Mouse (Mus musculus) frontal cortex, postnatal 14 days (tissue): ENCODE measurements around the gene Rps12-ps3.

ENCODE experiments used
- DNase-seq, 2 experiments: peaks; one replicate each; pipeline ENCODE4 v3.0.0; 2022; ENCODE audit warnings: low spot score in 2 of 2

Gene Rps12-ps3

GRCm38 (mm10) chr19:59351151-59351889 lies 29.2 kb downstream of the Rps12-ps3 start:
- DNase-seq, result no peak

DNA sequence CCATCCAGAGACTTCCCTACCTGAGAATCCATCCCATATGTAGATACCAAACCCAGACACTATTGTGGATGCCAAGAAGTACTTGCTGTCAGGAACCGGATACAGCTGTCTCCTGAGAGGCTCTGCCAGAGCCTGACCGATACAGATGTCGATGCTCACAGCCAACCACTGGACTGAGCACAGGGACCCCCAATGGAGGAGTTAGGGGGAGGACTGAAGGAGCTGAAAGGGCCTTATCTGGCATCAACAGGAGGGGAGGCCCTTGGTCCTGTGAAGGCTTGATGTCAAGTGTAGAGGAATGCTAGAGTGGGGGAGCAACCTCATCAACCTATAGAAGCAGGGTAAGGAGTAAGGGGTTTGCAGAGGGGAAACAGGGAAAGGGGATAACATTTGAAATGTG lies 30.7 kb downstream of the Rps12-ps3 start:
- DNase-seq, result no peak

DNA sequence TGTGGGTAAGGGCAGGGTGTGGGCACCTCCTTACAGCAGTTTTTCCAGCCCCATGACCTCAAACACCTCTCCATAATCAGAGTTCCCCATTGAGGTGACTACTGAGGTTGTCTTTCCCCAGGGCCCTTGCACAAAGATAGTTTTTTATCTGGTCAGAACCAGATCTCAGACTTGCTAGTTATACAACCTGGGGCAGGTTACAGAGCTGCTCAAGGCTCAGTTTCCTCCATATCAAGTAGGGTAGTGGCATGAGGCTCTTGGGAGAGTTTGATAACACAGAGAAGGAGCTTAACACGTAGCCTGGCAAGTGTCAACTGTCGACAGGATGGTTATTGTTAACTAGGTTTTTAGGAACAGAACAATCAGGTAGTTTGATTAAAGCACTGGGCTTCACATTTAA lies 32.8 kb downstream of the Rps12-ps3 start:
- no peak for DNase-seq

DNA sequence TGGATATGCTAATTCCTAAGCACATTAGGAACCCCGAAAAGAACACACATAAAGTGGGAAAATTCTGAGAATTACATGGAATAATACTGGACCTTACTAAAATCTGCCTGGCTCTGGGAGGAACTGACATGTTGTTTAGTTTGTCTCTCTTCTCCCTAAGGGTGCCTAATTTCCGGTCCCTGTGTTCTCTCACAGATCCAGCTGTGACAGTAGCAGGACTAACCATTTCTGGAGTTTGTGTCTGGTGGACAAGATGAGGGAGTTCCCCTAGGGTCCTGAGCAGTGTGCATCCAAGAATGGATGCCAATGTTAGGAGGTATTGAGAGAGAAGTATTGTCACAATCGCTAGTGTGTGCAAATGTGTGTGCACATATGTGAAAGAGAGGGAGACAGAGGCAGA lies 34.3 kb downstream of the Rps12-ps3 start:
- no peak for DNase-seq

DNA sequence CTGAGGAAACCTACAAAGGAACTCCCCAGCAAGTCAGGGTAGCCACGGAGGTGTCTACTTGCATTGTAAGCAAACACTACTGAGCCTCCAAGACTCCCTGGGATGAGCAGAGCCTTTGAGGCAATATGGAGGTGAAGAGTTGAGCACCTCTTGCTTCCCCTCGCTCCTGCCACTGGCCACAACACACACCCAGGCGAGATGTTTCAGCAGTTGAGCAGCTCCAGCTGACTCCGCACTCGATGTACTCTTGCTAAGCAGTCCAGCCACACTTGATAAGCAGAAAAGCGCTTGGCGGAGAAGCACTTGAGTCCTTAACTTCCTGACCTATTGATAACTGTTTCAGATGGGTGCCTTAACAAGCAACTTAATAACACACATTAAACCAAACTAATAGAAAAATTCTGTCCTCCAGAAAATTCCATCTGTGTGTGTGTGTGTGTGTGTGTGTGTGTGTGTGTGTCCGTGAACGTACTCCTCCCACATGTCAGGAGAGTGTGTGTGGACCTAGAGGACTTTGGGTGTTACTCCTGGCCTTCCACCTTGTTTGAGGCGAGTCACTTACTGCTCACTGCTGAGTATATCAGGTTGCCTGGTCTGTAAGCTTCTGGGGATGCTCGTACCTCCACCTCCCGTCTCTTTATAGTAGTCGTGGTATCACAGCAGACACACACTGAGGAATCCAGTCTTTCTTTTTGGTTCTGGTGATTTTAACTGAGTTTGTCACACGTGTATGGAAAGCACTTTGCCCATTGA lies 34.9 kb downstream of the Rps12-ps3 start:
- DNase-seq, result no peak

GRCm38 (mm10) chr19:59357878-59358277 lies 35.8 kb downstream of the Rps12-ps3 start:
- no peak for DNase-seq

DNA sequence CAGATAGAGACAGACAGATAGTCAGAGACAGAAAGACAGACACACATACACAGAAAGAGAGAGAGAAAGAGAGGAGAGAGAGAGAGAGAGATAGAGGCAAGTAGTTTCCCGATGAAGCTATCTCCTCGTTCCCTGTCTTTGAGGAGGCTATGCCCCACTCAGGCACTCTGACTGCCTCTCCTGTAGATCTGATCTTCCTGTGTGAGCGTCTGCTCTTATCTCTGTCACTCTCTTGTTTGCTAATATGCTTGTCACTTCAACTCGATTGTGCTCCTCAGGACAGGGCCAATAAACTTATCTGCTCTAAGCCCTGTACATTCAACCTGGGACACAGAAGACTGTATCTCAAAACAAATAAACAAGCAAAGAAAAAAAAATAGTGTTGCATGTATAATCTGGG lies 37.1 kb downstream of the Rps12-ps3 start:
- no peak for DNase-seq

DNA sequence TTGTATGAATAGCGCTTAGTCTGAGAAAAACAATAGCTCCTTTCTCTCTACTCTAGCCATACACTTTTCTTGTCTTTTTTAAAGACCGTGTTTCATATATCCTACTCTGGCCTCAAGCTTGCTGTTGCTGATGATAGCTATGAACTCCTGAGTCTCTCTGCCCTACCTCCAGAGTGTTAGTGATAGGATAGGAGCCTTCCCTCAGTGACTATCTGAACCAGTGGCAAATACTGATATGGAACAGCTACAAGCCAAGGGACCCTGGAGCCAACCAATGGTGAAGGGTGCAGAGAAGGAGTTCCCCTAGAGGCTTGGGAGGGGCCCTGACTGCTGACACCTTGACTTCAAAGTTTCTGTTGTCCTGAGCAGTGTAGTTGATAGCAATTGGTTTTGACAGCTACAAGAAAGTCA lies 38.4 kb downstream of the Rps12-ps3 start:
- no peak for DNase-seq

DNA sequence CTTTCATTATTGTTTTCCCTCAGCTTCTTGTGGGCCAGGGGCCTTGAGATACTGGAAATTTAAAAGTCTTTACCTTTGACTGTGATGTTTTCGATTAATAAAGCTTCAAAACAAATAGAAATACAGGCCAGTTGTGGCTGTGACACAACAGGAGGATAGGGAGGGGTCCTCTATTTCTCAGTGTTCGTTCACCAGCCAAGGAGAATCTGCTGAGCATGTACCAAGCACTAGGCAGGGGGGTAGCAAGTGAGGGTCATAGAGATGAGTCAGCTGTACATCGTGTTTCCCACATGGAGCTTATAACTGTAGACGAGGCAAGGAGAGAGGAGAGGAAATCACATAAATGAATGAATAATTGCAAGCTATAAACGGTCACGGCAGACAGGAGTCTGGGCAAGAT lies 40.6 kb downstream of the Rps12-ps3 start:
- DNase-seq, result no peak

- no peak for DNase-seq
Observed at GRCm38 (mm10) chr19:59363666-59364065, 41.6 kb downstream of the Rps12-ps3 start.

GRCm38 (mm10) chr19:59366724-59367123 lies 44.6 kb downstream of the Rps12-ps3 start:
- DNase-seq, result no peak

DNA sequence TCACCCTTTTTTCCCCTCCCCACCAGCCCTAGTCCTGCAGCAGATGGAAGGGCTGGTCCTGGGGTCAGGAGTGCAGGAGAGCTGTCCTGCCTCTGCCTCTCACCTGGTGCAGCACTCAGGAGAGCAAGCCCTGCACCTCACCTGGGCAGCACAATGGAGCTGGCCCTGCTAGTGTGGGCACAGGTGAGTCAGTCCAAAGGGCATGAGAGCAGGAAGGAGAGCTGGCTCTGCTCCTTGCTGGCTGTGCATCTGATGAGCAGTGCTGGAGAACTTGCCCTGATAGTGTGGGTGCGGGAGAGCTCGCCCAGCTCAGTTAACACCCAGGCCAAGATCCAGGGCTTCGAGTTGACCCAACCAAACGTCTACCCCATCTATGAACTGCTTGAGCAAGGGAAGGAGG lies 45.8 kb downstream of the Rps12-ps3 start:
- DNase-seq, result no peak

DNA sequence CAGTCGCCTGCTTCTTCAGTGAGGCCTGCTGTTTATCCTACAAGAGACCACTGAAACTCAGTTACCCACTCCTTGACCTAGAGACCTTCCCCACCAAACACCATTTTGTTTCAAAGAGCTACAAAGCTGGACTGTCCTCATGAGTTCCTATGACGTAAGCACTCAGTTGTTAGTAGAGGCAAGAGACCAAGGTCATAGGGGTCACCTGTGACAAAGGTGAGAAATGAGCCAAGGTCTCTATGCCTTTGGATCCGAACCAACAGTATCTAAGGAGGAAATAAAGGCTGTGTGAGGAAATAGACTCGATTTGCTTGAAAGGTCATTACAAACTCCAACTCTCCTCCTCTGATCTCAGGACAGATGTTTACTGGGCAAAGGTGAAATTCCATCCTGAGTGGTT lies 48.9 kb downstream of the Rps12-ps3 start:
- no peak for DNase-seq
